ENCODE assay signal across 11 mouse cellular contexts in genomic region chr15:97751676-97752075, GRCm38 (mm10). TPM values are rescaled to one million over a fixed set of nuclear protein-coding genes. Genes with fewer than 3 reads are reported as not detected.
DNase-seq lines count a peak whose midpoint lies in the region; ATAC-seq and TF ChIP-seq lines count a peak whose summit lies in the region.
"Had no signal": no experiment of that assay in that cellular context is flagged by ENCODE, and none has a peak within 500 bp of the region (broad histone marks: within the 10 kb centered on the region; RNA-seq: fewer than 3 reads in every experiment).

No protein-coding gene starts in this region.

- peaks cover 42% of the 10 kb centered on the region for H3K36me3 ChIP-seq in kidney, embryonic 15.5 days
- no peaks in the 10 kb centered on the region for H3K36me3 ChIP-seq in testis, adult 2 months (ENCODE audit: control insufficient read depth, insufficient read depth, low read length)
- H3K36me3 ChIP-seq: embryonic facial prominence, embryonic 10.5 days; liver, embryonic 13.5 days had no signal

- 66% methylated on average over 2 of the region's 2 CpGs for WGBS in kidney, embryonic 15.5 days

- peak; percentile 30 for DNase-seq in kidney, adult 11 months
- DNase-seq in testis, postnatal 10 days (ENCODE audit: low spot score), result no peak
- DNase-seq in induced T-regulatory cell, adult 2 months (ENCODE audit: low read depth), result peak; percentile 70
- DNase-seq in thymus, postnatal 4 days, result peak; percentile 81
- no peak for DNase-seq in layer of hippocampus, adult 8-10 months (ENCODE audit: low spot score in 2 of 2)
- DNase-seq in gastrocnemius, postnatal 36 days, result no peak
- DNase-seq: heart, postnatal 14 days; liver, embryonic 13.5 days had no signal

- no peak overlapping the region for H3K4me2 ChIP-seq in kidney, embryonic 15.5 days
- H3K4me2 ChIP-seq: liver, embryonic 13.5 days had no signal

- H3K27ac ChIP-seq in kidney, embryonic 15.5 days, result no peak overlapping the region
- H3K27ac ChIP-seq in testis, adult 2 months (ENCODE audit: control insufficient read depth, insufficient read depth, low read depth, low read length), result no peak overlapping the region
- H3K27ac ChIP-seq: embryonic facial prominence, embryonic 10.5 days; liver, embryonic 13.5 days had no signal

- TF ChIP-seq CTCF in testis, adult 2 months (IDR thresholded peaks at IDR 0.05; ENCODE audit: control insufficient read depth, insufficient read depth, insufficient replicate concordance, low read depth, low read length), result peak; percentile 37; the same call in 1 of the 2 replicates

- TF ChIP-seq POLR2A in testis, adult 2 months (IDR thresholded peaks at IDR 0.05; ENCODE audit: control insufficient read depth, low read depth, low read length), result no peak

- no peak overlapping the region for H3K4me3 ChIP-seq in kidney, embryonic 15.5 days (replicated peaks)
- no peak overlapping the region for H3K4me3 ChIP-seq in testis, adult 2 months (ENCODE audit: control insufficient read depth, low read depth, low read length)
- H3K4me3 ChIP-seq: embryonic facial prominence, embryonic 10.5 days; liver, embryonic 13.5 days had no signal

- ATAC-seq in kidney, embryonic 15.5 days (replicated peaks; ENCODE audit: low FRiP score), result no peak

- no peaks in the 10 kb centered on the region for H3K9me3 ChIP-seq in kidney, embryonic 15.5 days (replicated peaks)
- H3K9me3 ChIP-seq: embryonic facial prominence, embryonic 10.5 days; liver, embryonic 13.5 days had no signal

- H3K27me3 ChIP-seq in kidney, embryonic 15.5 days, result no peaks in the 10 kb centered on the region
- H3K27me3 ChIP-seq in testis, adult 2 months (ENCODE audit: control insufficient read depth, insufficient read depth, low read length), result no peaks in the 10 kb centered on the region
- H3K27me3 ChIP-seq: liver, embryonic 13.5 days had no signal

- no peak overlapping the region for H3K9ac ChIP-seq in kidney, embryonic 15.5 days
- H3K9ac ChIP-seq: liver, embryonic 13.5 days had no signal

- intact Hi-C loops in gastrocnemius, postnatal 36 days (cut with DNase I), result no loop called here

- H3K4me1 ChIP-seq in kidney, embryonic 15.5 days, result peaks cover 37% of the 10 kb centered on the region
- no peaks in the 10 kb centered on the region; the same call in 1 of the 2 replicates for H3K4me1 ChIP-seq in testis, adult 2 months (ENCODE audit: control insufficient read depth, insufficient read depth, low read length)

RNA-seq across cellular contexts. Expression of gene Rapgef3, which starts 16.1 kb away (rescaled TPM):
- 23.0 and 29.7 TPM in 2 replicates for polyA plus RNA-seq in kidney, embryonic 15.5 days (2015; fragmentation: Nextera tagmentation; extraction: Ambion mirVana)
- 16.1 and 16.3 TPM in 2 replicates for polyA plus RNA-seq in testis, adult 2 months (2012; rRNA removed)
- total RNA-seq in layer of hippocampus, adult 8-10 months (2022), result 10 to 100 TPM; 52.2 to 70.6 (median 55.7) TPM
- 1 to 10 TPM; 5.1 to 7.7 TPM for total RNA-seq in gastrocnemius, postnatal 36 days (2021)

RNA-seq across cellular contexts. Expression of gene Endou, which starts 20.5 kb away (rescaled TPM):
- 0.36 and 0.85 TPM in 2 replicates for polyA plus RNA-seq in kidney, embryonic 15.5 days (2015; fragmentation: Nextera tagmentation; extraction: Ambion mirVana)
- 0.89 and 1.1 TPM in 2 replicates for polyA plus RNA-seq in testis, adult 2 months (2012; rRNA removed)
- 1 to 10 TPM in 2 of 4 experiments, under 1 TPM in 2; 0.69 to 3.6 (median 2.2) TPM for total RNA-seq in layer of hippocampus, adult 8-10 months (2022)
- total RNA-seq in gastrocnemius, postnatal 36 days (2021), result under 1 TPM; 0.44 to 0.77 TPM
- polyA plus RNA-seq: liver, embryonic 13.5 days had no signal

RNA-seq across cellular contexts. Expression of gene Slc48a1, which starts 26.6 kb away (rescaled TPM):
- 57.5 and 58.8 TPM in 2 replicates for polyA plus RNA-seq in kidney, embryonic 15.5 days (2015; fragmentation: Nextera tagmentation; extraction: Ambion mirVana)
- polyA plus RNA-seq in testis, adult 2 months (2012; rRNA removed), result 16.3 and 17.0 TPM in 2 replicates
- 100 to 1,000 TPM; 131 to 151 (median 146) TPM for total RNA-seq in layer of hippocampus, adult 8-10 months (2022)
- total RNA-seq in gastrocnemius, postnatal 36 days (2021), result 10 to 100 TPM; 44.8 to 46.2 TPM

RNA-seq across cellular contexts. Expression of gene Rpap3, which starts 46.1 kb away (rescaled TPM):
- 29.5 and 33.8 TPM in 2 replicates for polyA plus RNA-seq in kidney, embryonic 15.5 days (2015; fragmentation: Nextera tagmentation; extraction: Ambion mirVana)
- polyA plus RNA-seq in testis, adult 2 months (2012; rRNA removed), result 3.7 and 3.9 TPM in 2 replicates
- total RNA-seq in layer of hippocampus, adult 8-10 months (2022), result 10 to 100 TPM; 26.6 to 28.1 (median 27.8) TPM
- total RNA-seq in gastrocnemius, postnatal 36 days (2021), result 10 to 100 TPM in 1 of 2 experiments, 1 to 10 TPM in 1; 9.8 to 12.4 TPM

Comparison
In these comparisons a context has a peak if more than half of its experiments do, and no peak if none do; other contexts are left out.
1. DNase-seq: peak in kidney, adult 11 months (single experiment), induced T-regulatory cell, adult 2 months (single experiment) and thymus, postnatal 4 days (single experiment); none in testis, postnatal 10 days (single experiment), layer of hippocampus, adult 8-10 months (0 of 2) and gastrocnemius, postnatal 36 days (0 of 2).
2. RNA of gene Rapgef3, which starts 16.1 kb away (total RNA-seq): 52.2 to 70.6 TPM in layer of hippocampus, adult 8-10 months; 5.1 to 7.7 TPM in gastrocnemius, postnatal 36 days; every median in the first group is over 4 times any median in the second.